Mouse (Mus musculus): ENCODE data around the gene Limch1. TPM values are rescaled to one million over a fixed set of nuclear protein-coding genes. Genes with fewer than 3 reads are reported as not detected.
A peak's percentile ranks its signal among the peaks of the same experiment; 100 is the strongest.

Limch1 gene
- polyA plus RNA-seq, 1 experiment from 2014 or later = 33.2 TPM

GRCm38 (mm10) chr5:67025581-67025980, 280.0 kb downstream of the Limch1 start:
- H3K36me3 ChIP-seq = peaks cover 26% of the 10 kb centered on the region
- no peak for DNase-seq (ENCODE audit: low spot score)
- H3K4me1 ChIP-seq = peaks cover 18% of the 10 kb centered on the region
- no peaks in the 10 kb centered on the region for H3K27me3 ChIP-seq (ENCODE audit: low read depth, poor library complexity, severe bottlenecking)
- WGBS = 75% methylated on average over 8 of the region's 10 CpGs
- H3K9me3 ChIP-seq (replicated peaks) = no peaks in the 10 kb centered on the region
- H3K4me3 ChIP-seq = no peak overlapping the region
- no peak overlapping the region for H3K27ac ChIP-seq (replicated peaks)

GRCm38 (mm10) chr5:67028786-67029185, 283.2 kb downstream of the Limch1 start:
- 73% methylated on average over 16 of the region's 16 CpGs for WGBS
- Histone ChIP-seq H3K27me3 (ENCODE audit: low read depth, poor library complexity, severe bottlenecking) (no peaks in the 10 kb centered on the region), H3K4me3 (no peak overlapping the region), H3K9me3 (replicated peaks) (no peaks in the 10 kb centered on the region), H3K27ac (replicated peaks) (no peak overlapping the region), H3K4me1 (peaks cover 18% of the 10 kb centered on the region), H3K36me3 (peaks cover 45% of the 10 kb centered on the region)
- DNase-seq (ENCODE audit: low spot score) = peak; percentile 20

GRCm38 (mm10) chr5:67029946-67030345, 284.3 kb downstream of the Limch1 start:
- Histone ChIP-seq H3K27me3 (ENCODE audit: low read depth, poor library complexity, severe bottlenecking) (no peaks in the 10 kb centered on the region), H3K4me1 (peaks cover 18% of the 10 kb centered on the region), H3K36me3 (peaks cover 54% of the 10 kb centered on the region), H3K9me3 (replicated peaks) (no peaks in the 10 kb centered on the region), H3K27ac (replicated peaks) (no peak overlapping the region), H3K4me3 (no peak overlapping the region)
- DNase-seq (ENCODE audit: low spot score) = no peak
- WGBS = 67% methylated on average over 3 of the region's 3 CpGs

GRCm38 (mm10) chr5:67032601-67033000, 287.0 kb downstream of the Limch1 start:
- H3K27me3 ChIP-seq (ENCODE audit: low read depth, poor library complexity, severe bottlenecking) = no peaks in the 10 kb centered on the region
- no peak overlapping the region for H3K4me3 ChIP-seq
- peaks cover 15% of the 10 kb centered on the region for H3K4me1 ChIP-seq
- peaks cover 60% of the 10 kb centered on the region for H3K36me3 ChIP-seq
- H3K9me3 ChIP-seq (replicated peaks) = no peaks in the 10 kb centered on the region
- H3K27ac ChIP-seq (replicated peaks) = no peak overlapping the region
- no peak for DNase-seq (ENCODE audit: low spot score)
- 82% methylated on average over 7 of the region's 7 CpGs for WGBS

- no peak overlapping the region for H3K27ac ChIP-seq (replicated peaks)
- WGBS = 92% methylated on average over 9 of the region's 9 CpGs
Observed at GRCm38 (mm10) chr5:67043932-67044331, 298.3 kb downstream of the Limch1 start.

GRCm38 (mm10) chr5:67048003-67048402, 302.4 kb downstream of the Limch1 start:
- Histone ChIP-seq H3K4me3 (no peak overlapping the region), H3K27ac (replicated peaks) (no peak overlapping the region), H3K9me3 (replicated peaks) (no peaks in the 10 kb centered on the region), H3K27me3 (ENCODE audit: low read depth, poor library complexity, severe bottlenecking) (peaks cover 31% of the 10 kb centered on the region), H3K4me1 (no peaks in the 10 kb centered on the region), H3K36me3 (0 out of 2 replicates have a peak, but pooled peaks cover 8% of the 10 kb centered on the region)
- peak; percentile 52 for DNase-seq (ENCODE audit: low spot score)
- WGBS = 9% methylated on average over 4 of the region's 4 CpGs

More at GRCm38 (mm10) chr5:67043932-67044331, 298.3 kb downstream of the Limch1 start:
- no peak for DNase-seq (ENCODE audit: low spot score)
- peaks cover 17% of the 10 kb centered on the region for H3K27me3 ChIP-seq (ENCODE audit: low read depth, poor library complexity, severe bottlenecking)
- 0 out of 2 replicates have a peak, but pooled peaks cover 6% of the 10 kb centered on the region for H3K36me3 ChIP-seq
- H3K9me3 ChIP-seq (replicated peaks) = no peaks in the 10 kb centered on the region
- no peak overlapping the region for H3K4me3 ChIP-seq
- H3K4me1 ChIP-seq = no peaks in the 10 kb centered on the region

- Histone ChIP-seq H3K4me1 (peaks cover 5% of the 10 kb centered on the region; the same call in 1 of the 2 replicates), H3K9me3 (replicated peaks) (no peaks in the 10 kb centered on the region), H3K27me3 (ENCODE audit: low read depth, poor library complexity, severe bottlenecking) (no peaks in the 10 kb centered on the region; the same call in 1 of the 2 replicates), H3K4me3 (no peak overlapping the region), H3K27ac (replicated peaks) (no peak overlapping the region), H3K36me3 (no peaks in the 10 kb centered on the region)
- DNase-seq (ENCODE audit: low spot score) = no peak
- WGBS = 88% methylated on average over 6 of the region's 6 CpGs
Observed at GRCm38 (mm10) chr5:67057803-67058202, 312.2 kb downstream of the Limch1 start.

GRCm38 (mm10) chr5:67060519-67060918, 314.9 kb downstream of the Limch1 start:
- Histone ChIP-seq H3K27ac (replicated peaks) (no peak overlapping the region), H3K36me3 (no peaks in the 10 kb centered on the region), H3K4me3 (no peak overlapping the region), H3K27me3 (ENCODE audit: low read depth, poor library complexity, severe bottlenecking) (no peaks in the 10 kb centered on the region), H3K4me1 (peaks cover 5% of the 10 kb centered on the region; the same call in 1 of the 2 replicates), H3K9me3 (replicated peaks) (no peaks in the 10 kb centered on the region)
- DNase-seq (ENCODE audit: low spot score) = no peak
- 41% methylated on average over 4 of the region's 4 CpGs for WGBS

- no peaks in the 10 kb centered on the region for H3K27me3 ChIP-seq (ENCODE audit: low read depth, poor library complexity, severe bottlenecking)
- peaks cover 5% of the 10 kb centered on the region; the same call in 1 of the 2 replicates for H3K4me1 ChIP-seq
- WGBS = 92% methylated on average over 9 of the region's 9 CpGs
- DNase-seq (ENCODE audit: low spot score) = no peak
- H3K36me3 ChIP-seq = no peaks in the 10 kb centered on the region
- H3K27ac ChIP-seq (replicated peaks) = no peak overlapping the region
- no peak overlapping the region for H3K4me3 ChIP-seq
- H3K9me3 ChIP-seq (replicated peaks) = no peaks in the 10 kb centered on the region
Observed at GRCm38 (mm10) chr5:67063596-67063995, 318.0 kb downstream of the Limch1 start.

- no peak for DNase-seq (ENCODE audit: low spot score)
- Histone ChIP-seq H3K9me3 (replicated peaks) (0 out of 2 replicates have a peak, but pooled peaks cover 6% of the 10 kb centered on the region), H3K4me3 (no peak overlapping the region), H3K4me1 (peaks cover 5% of the 10 kb centered on the region; the same call in 1 of the 2 replicates), H3K27ac (replicated peaks) (no peak overlapping the region), H3K27me3 (ENCODE audit: low read depth, poor library complexity, severe bottlenecking) (peaks cover 30% of the 10 kb centered on the region), H3K36me3 (no peaks in the 10 kb centered on the region)
- WGBS = 29% methylated on average over 6 of the region's 6 CpGs
Observed at GRCm38 (mm10) chr5:67083117-67083516, 337.5 kb downstream of the Limch1 start.

GRCm38 (mm10) chr5:67090856-67091255, 345.2 kb downstream of the Limch1 start:
- peaks cover 81% of the 10 kb centered on the region for H3K27me3 ChIP-seq (ENCODE audit: low read depth, poor library complexity, severe bottlenecking)
- H3K4me1 ChIP-seq = peaks cover under 1% of the 10 kb centered on the region
- H3K4me3 ChIP-seq = no peak overlapping the region
- 76% methylated on average over 5 of the region's 5 CpGs for WGBS
- DNase-seq (ENCODE audit: low spot score) = no peak
- no peaks in the 10 kb centered on the region for H3K36me3 ChIP-seq
- H3K27ac ChIP-seq (replicated peaks) = no peak overlapping the region
- no peaks in the 10 kb centered on the region for H3K9me3 ChIP-seq (replicated peaks)

- H3K4me3 ChIP-seq = no peak overlapping the region
- no peak for DNase-seq (ENCODE audit: low spot score)
- peaks cover 90% of the 10 kb centered on the region for H3K27me3 ChIP-seq (ENCODE audit: low read depth, poor library complexity, severe bottlenecking)
- no peaks in the 10 kb centered on the region for H3K36me3 ChIP-seq
- H3K9me3 ChIP-seq (replicated peaks) = no peaks in the 10 kb centered on the region
- peaks cover 8% of the 10 kb centered on the region for H3K4me1 ChIP-seq
- H3K27ac ChIP-seq (replicated peaks) = no peak overlapping the region
- 29% methylated on average over 4 of the region's 4 CpGs for WGBS
Observed at GRCm38 (mm10) chr5:67091766-67092165, 346.1 kb downstream of the Limch1 start.

GRCm38 (mm10) chr5:67093991-67094390, 348.4 kb downstream of the Limch1 start:
- Histone ChIP-seq H3K9me3 (replicated peaks) (no peaks in the 10 kb centered on the region), H3K27ac (replicated peaks) (no peak overlapping the region), H3K4me1 (peaks cover 11% of the 10 kb centered on the region), H3K27me3 (ENCODE audit: low read depth, poor library complexity, severe bottlenecking) (peaks cover 100% of the 10 kb centered on the region), H3K4me3 (no peak overlapping the region), H3K36me3 (no peaks in the 10 kb centered on the region)
- DNase-seq (ENCODE audit: low spot score) = no peak
- 20% methylated on average over 2 of the region's 2 CpGs for WGBS

GRCm38 (mm10) chr5:67095153-67095552, 349.5 kb downstream of the Limch1 start:
- Histone ChIP-seq H3K4me3 (no peak overlapping the region), H3K9me3 (replicated peaks) (no peaks in the 10 kb centered on the region), H3K27ac (replicated peaks) (no peak overlapping the region), H3K36me3 (no peaks in the 10 kb centered on the region), H3K4me1 (peaks cover 14% of the 10 kb centered on the region), H3K27me3 (ENCODE audit: low read depth, poor library complexity, severe bottlenecking) (peaks cover 100% of the 10 kb centered on the region)
- under 1% methylated on average over 15 of the region's 15 CpGs for WGBS
- DNase-seq (ENCODE audit: low spot score) = peak; percentile 56

Data from midbrain, embryonic 10.5 days (tissue).